Mouse (Mus musculus): ENCODE measurements around the gene Tmem238l. TPM values are rescaled to one million over a fixed set of nuclear protein-coding genes. Genes with fewer than 3 reads are reported as not detected.

Tmem238l gene
- total RNA-seq, 2 experiments from 2014 or later: not detected

- DNase-seq (ENCODE audit: low spot score in 2 of 2): no peak
Measured at GRCm38 (mm10) chr11:66975606-66976330, 19.3 kb downstream of the Tmem238l start.

DNA sequence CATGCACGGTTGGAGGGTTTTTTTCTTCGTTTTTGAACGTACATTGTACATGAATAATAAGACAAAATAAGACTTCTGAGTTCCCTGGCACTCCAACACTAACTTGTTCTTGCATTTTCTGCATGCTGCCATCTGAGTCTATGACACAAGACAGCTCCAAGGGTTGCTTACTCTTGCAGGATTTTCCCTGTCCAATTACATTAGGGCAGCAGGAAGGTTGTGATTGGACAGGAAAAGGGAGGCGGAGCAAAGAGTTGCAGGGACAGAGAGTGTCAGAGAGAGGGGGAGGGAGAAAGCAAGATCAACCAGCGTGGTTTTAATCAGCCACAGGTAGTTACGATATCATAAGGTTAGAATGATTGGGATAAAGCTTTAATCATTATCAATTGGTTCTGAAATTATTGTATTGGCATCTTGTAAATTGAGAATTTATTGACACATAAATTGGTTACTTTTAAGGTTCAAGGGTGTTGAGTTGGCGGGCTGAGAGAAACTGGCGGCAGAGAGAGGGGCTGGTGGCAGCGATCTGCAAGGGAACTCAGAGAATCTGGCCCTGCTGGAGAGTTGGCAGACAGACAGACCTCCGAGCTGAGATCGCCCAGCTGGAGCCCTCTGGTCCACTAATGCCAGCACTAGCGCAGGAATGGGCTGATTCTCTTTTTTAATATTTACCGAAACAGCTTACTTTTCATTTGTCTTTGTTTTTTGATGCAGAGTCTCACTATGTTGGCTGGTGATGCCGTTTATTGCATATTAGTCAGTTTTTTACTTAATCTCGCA lies 25.1 kb downstream of the Tmem238l start:
- DNase-seq (ENCODE audit: low spot score in 2 of 2): no peak

GRCm38 (mm10) chr11:66982794-66983193 lies 26.4 kb downstream of the Tmem238l start:
- DNase-seq (ENCODE audit: low spot score in 2 of 2): no peak

DNA sequence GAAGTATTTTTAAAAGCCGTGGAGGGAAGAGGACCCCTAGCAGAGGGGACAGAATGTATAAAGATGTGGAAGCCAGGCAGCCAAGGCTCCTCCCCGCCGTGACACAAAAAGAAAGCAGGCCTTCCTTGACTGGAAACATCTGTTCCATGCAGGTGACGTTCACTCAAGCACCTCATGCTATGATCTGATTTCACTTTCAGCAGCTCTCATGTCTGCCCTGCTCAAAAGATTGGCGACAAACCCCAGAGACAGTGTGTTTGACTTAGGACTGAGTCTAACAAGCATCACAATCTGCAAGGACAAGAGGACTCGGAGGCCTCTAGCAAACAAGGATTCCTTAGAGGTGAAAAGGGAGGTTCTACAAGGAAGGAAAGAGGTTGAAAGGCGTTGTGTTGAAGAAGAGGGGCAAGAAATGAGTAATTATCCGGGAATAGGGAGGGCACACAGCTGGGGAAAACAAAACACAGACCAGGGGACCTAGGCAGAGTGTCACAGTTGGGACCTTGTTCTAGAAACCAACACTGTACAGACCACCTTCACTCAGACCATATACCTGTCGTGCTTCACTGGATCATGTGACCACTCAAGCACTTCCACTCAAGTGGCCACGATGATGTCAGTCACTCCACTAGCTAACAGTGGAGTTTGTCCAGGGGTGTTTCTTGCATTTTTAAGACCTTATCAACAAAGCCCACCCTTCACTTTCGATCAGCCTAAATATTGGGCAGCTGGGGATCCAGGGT lies 27.2 kb downstream of the Tmem238l start:
- no peak for DNase-seq (ENCODE audit: low spot score in 2 of 2)

GRCm38 (mm10) chr11:66984165-66985135 lies 28.0 kb downstream of the Tmem238l start:
- peak; percentile 79 to 84 for DNase-seq (ENCODE audit: low spot score in 2 of 2)

DNA sequence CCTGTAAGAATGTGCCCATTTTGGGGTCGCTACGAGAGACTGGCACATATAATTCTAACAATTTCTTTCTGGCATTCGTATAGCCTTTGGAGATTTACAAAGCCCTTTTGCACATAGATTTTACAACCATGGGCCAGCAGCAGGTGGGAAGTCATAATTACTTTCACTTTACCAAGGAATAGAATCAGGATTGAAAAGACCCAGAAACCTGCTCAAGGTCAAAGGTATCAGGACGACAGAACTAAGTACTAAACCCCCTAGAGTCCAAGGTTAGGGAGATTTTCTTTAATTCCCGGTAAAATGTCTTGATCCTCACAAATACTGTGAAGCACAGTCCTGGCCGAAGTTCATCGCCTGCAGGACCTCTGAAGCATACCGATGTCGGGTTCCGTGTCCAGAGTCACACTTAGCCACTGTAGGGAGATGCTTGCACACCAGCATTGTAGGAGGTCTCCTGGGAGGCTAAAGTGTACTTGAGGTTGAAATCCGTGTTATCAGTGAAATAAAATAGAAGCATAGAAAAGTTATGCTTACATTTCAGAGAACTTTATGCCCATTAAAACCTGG lies 28.8 kb downstream of the Tmem238l start:
- no peak for DNase-seq (ENCODE audit: low spot score in 2 of 2)

DNA sequence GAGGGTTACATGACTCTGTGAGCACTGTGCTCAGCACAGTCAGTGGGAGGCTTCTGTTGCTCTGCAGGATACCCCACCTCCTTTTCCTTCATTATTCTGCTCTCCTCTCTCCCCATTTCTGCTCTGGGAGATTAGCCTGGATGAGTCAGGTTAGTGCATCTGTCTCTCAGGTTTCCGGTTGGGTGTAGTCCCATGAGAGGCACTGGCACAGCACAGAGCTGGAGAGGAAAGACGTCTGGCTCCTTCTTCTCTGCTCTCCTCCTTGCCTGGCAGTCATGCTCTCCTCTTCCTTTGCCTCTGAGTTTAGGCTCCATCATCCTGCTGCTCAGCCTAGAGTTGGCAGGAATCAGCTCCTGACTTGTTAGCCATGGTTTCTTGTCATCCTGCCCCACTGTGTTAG lies 35.7 kb downstream of the Tmem238l start:
- no peak for DNase-seq (ENCODE audit: low spot score in 2 of 2)

DNA sequence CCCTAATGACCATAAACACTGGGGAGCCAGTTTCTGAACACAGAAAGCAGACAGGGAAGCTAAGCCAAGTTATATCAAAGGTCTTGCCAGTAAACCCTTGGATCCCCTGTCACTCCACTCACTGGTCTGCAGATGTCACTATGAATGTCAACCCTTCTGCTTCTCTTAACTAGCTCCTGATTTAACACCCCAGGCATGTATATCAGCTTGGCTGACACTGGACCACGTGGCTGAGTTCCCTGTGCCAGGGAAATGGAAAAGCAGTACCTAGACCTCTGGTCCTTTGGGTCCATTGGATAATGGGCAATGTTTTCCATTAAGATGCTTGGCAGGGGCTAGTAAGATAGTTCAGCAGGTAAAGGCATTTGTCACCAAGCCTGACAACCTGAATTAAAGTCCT lies 37.2 kb downstream of the Tmem238l start:
- DNase-seq (ENCODE audit: low spot score in 2 of 2): no peak

GRCm38 (mm10) chr11:66996446-66996845 lies 40.0 kb downstream of the Tmem238l start:
- DNase-seq (ENCODE audit: low spot score in 2 of 2): no peak

GRCm38 (mm10) chr11:66998467-66999403 lies 42.3 kb downstream of the Tmem238l start:
- peak; percentile 31 to 66 for DNase-seq (ENCODE audit: low spot score in 2 of 2)

GRCm38 (mm10) chr11:67000671-67001070 lies 44.2 kb downstream of the Tmem238l start:
- no peak for DNase-seq (ENCODE audit: low spot score in 2 of 2)

DNA sequence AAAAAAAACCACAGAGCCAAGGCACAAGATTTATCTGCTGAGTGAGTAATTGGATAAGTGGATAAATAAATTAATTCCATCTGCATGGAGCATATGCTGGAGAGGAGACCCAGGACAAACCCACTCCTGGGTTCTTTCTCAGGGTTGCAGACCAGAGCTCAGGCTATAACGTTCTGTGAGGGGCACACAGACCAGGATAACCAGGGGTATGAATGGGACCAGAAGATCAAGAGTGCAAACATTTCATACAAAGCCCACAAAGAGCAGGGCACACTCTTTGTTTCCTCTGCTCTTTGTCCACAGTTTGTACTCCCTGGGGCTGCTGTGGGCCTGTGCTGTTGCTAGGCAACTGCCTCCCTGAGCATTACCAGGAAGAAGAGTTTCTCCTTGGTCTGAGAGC lies 45.3 kb downstream of the Tmem238l start:
- DNase-seq (ENCODE audit: low spot score in 2 of 2): no peak

- DNase-seq (ENCODE audit: low spot score in 2 of 2): no peak
Measured at GRCm38 (mm10) chr11:67002911-67003310, 46.5 kb downstream of the Tmem238l start.

GRCm38 (mm10) chr11:67007961-67008360 lies 51.5 kb downstream of the Tmem238l start:
- DNase-seq (ENCODE audit: low spot score in 2 of 2): no peak

- no peak for DNase-seq (ENCODE audit: low spot score in 2 of 2)
Measured at GRCm38 (mm10) chr11:67008528-67008927, 52.1 kb downstream of the Tmem238l start.

DNA sequence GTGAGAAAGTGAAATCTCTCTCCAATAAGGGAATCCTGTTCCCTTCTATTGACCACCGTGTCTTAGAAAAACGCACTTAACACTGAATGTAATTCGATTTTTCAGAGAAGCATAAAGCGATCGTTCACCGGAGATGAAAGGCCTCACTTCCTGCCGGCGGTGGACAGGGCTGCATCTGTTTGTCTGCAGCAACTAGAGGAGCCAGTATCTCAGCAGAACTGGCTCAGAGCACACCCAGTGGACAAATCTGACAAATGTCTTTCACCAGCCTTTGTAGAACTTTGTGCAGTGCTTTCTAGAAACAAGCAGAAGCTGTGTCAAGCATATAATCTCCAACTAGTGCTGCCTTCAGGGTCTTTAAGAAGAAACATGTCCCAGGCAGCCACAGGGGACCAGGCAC lies 54.0 kb downstream of the Tmem238l start:
- peak; percentile 13 to 24 for DNase-seq (ENCODE audit: low spot score in 2 of 2)

GRCm38 (mm10) chr11:67011635-67012034 lies 55.2 kb downstream of the Tmem238l start:
- no peak for DNase-seq (ENCODE audit: low spot score in 2 of 2)
